Mouse (Mus musculus) hindbrain, embryonic 10.5 days (tissue): ENCODE data around the gene Hist1h2bh. TPM values are rescaled to one million over a fixed set of nuclear protein-coding genes. Genes with fewer than 3 reads are reported as not detected.
A peak's percentile ranks its signal among the peaks of the same experiment; 100 is the strongest.
"Not testable (repeated sequence)": the region's sequence is repeated elsewhere in the genome, so short reads cannot be mapped to it uniquely, and the experiment has no call there.

Experiments
- DNase-seq: peaks from one replicate; pipeline ENCODE4 v3.0.0-alpha.2; 2017; ENCODE audit warnings: low spot score
- H3K27ac ChIP-seq: fragments of 300-500 bp; sonication (generic); 2 replicates; pipeline ENCODE4 v1.5.1; 2016; ENCODE audit warnings: mild to moderate bottlenecking, moderate library complexity
- H3K27me3 ChIP-seq: fragments of 300-500 bp; sonication (generic); 2 replicates; pipeline ENCODE4 v1.6.1; 2016; ENCODE audit warnings: mild to moderate bottlenecking; ENCODE audit not compliant: poor library complexity, insufficient read depth, severe bottlenecking
- H3K36me3 ChIP-seq: fragments of 300-500 bp; sonication (generic); 2 replicates; pipeline ENCODE4 v1.6.1; 2016; ENCODE audit warnings: mild to moderate bottlenecking, moderate library complexity
- H3K4me1 ChIP-seq: fragments of 300-500 bp; sonication (generic); replicated peaks from 2 replicates; pipeline ENCODE4 v1.6.1; 2016; ENCODE audit warnings: mild to moderate bottlenecking
- H3K4me3 ChIP-seq: fragments of 300-500 bp; sonication (generic); 2 replicates; pipeline ENCODE4 v1.5.1; 2016; ENCODE audit warnings: mild to moderate bottlenecking, moderate library complexity
- H3K9me3 ChIP-seq: fragments of 300-500 bp; sonication (generic); 2 replicates; pipeline ENCODE4 v1.6.1; 2016; ENCODE audit warnings: mild to moderate bottlenecking, moderate library complexity
- WGBS: fragments of 180-500 bp; shearing (Covaris S2); methylation state at CpG from one replicate; pipeline ENCODE4 v1.1.7; 2016; 5-methylcytosine and 5-hydroxymethylcytosine counted together
- polyA plus RNA-seq: library from polyadenylated mRNA; unstranded; fragments of >200 nt; fragmentation: Nextera tagmentation; extraction: Ambion mirVana; gene quantifications from 2 replicates; pipeline ENCODE4 v1.2.1, GENCODE M21; 2016

Gene Hist1h2bh
- polyA plus RNA-seq, 1 experiment from 2014 or later = 0.51 TPM

- Histone ChIP-seq H3K4me1 (peaks cover 30% of the 10 kb centered on the region), H3K27ac (peak overlapping the region; percentile 98), H3K4me3 (peak overlapping the region; percentile 56)
- not testable (repeated sequence) for H3K36me3 ChIP-seq, DNase-seq, H3K9me3 ChIP-seq, H3K27me3 ChIP-seq
- under 1% methylated on average over 16 of the region's 34 CpGs for WGBS
Observed at GRCm38 (mm10) chr13:23571504-23572217, 28.5 kb upstream of the Hist1h2bh start.

DNA sequence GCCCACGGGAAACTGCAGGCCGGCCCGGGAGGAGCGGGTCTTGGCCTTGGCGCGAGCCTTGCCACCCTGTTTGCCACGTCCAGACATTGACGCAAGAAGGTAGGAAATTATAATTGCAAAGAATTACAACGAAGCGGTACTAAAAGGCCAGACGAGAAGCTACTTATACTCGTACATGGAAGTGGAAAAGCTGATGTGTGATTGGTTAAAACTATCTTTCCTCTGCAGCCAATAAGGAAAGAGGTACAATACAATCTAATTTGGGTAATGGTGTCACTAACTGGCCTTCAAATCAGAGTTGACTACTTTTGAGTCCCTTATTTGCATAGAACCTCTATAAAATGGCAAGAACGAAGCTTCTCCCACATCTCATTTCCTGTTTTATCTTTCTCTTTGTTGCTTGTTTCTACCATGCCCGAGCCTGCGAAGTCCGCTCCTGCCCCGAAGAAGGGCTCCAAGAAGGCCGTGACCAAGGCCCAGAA, 27.9 kb upstream of the Hist1h2bh start, which contains the start of the genes Hist1h2ae and Hist1h2bg:
Gene Hist1h2ae (minus strand): TSS at position 199 of the 482 bp plus-strand sequence.
Gene Hist1h2bg (plus strand): TSS at position 375 of the 482 bp plus-strand sequence.
- peak; percentile 74 for DNase-seq
- under 1% methylated on average over 18 of the region's 18 CpGs for WGBS
- Histone ChIP-seq H3K4me3 (peak within 1 kb of the TSS; percentile 56), H3K9me3 (no peaks in the 10 kb centered on the region), H3K27me3 (no peaks in the 10 kb centered on the region), H3K27ac (peak within 1 kb of the TSS; percentile 98), H3K4me1 (peaks cover 24% of the 10 kb centered on the region), H3K36me3 (no peaks in the 10 kb centered on the region)

GRCm38 (mm10) chr13:23570261-23571021, 27.2 kb upstream of the Hist1h2bh start:
- DNase-seq = not testable (repeated sequence)
- 2% methylated on average over 29 of the region's 41 CpGs for WGBS

GRCm38 (mm10) chr13:23564482-23564881, 21.3 kb upstream of the Hist1h2bh start:
- Histone ChIP-seq H3K36me3 (no peaks in the 10 kb centered on the region), H3K27me3 (no peaks in the 10 kb centered on the region), H3K4me1 (0 out of 2 replicates have a peak, but pooled peaks cover 5% of the 10 kb centered on the region), H3K4me3 (no peak overlapping the region), H3K27ac (peak overlapping the region; percentile 98), H3K9me3 (no peaks in the 10 kb centered on the region)
- WGBS = 78% methylated on average over 2 of the region's 2 CpGs
- no peak for DNase-seq

More at GRCm38 (mm10) chr13:23570261-23571021, 27.2 kb upstream of the Hist1h2bh start:
- not testable (repeated sequence) for H3K36me3 ChIP-seq, H3K9me3 ChIP-seq, H3K27me3 ChIP-seq
- Histone ChIP-seq H3K27ac (peak overlapping the region; percentile 98), H3K4me3 (peak overlapping the region; percentile 56), H3K4me1 (peaks cover 22% of the 10 kb centered on the region)

- Histone ChIP-seq H3K9me3 (no peaks in the 10 kb centered on the region), H3K4me1 (0 out of 2 replicates have a peak, but pooled peaks cover 5% of the 10 kb centered on the region), H3K4me3 (peak overlapping the region; percentile 54), H3K27ac (peak overlapping the region; percentile 98), H3K36me3 (no peaks in the 10 kb centered on the region), H3K27me3 (no peaks in the 10 kb centered on the region)
- WGBS = 4% methylated on average over 18 of the region's 18 CpGs
- peak; percentile 47 for DNase-seq
Observed at GRCm38 (mm10) chr13:23562699-23563462, 19.7 kb upstream of the Hist1h2bh start.

DNA sequence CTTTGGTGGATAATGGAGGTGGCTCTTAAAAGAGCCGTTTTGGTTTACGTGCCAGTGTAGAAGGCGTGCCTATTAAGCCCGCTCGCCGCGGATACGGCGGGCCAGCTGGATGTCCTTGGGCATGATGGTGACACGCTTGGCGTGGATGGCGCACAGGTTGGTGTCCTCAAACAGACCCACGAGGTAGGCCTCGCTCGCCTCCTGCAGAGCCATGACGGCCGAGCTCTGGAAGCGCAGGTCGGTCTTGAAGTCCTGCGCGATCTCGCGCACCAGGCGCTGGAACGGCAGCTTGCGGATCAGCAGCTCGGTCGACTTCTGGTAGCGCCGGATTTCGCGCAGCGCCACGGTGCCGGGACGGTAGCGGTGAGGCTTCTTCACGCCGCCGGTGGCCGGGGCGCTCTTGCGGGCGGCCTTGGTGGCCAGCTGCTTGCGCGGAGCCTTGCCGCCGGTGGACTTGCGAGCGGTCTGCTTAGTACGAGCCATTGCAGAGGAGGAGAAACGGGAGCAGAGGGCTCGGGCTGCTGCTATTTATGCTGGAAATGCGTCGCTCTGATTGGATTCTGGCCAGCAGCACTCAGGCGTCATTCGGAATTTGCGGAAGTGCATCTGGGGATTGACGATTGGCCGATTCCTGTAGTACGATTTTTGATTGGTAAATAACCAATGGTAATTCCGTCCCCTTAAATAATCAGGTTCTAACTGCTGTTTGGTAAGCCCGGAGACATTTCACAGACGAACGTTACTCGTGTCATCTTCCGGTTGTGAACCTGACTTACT, 18.9 kb upstream of the Hist1h2bh start, which contains the start of gene Hist1h3e:
Gene Hist1h3e (minus strand): TSS at position 487 of the 777 bp plus-strand sequence.
- not testable (repeated sequence) for H3K4me1 ChIP-seq

DNA sequence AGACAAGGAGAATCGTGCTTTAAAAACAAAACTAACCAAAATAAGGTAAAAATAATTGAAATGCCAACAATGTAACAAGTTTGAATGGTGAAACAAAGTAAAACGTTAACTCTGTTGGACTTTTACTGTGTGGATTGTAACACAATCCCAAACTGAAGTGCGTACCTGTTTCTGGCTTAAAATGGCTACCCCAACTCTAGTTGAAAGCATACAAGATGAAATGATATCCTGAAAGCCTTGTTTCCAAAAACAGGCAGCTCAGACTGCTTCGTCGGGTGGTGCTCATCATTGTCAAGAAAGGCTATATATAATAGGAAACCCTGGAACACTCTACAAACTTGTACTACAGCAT, 18.3 kb upstream of the Hist1h2bh start:
- H3K36me3 ChIP-seq, DNase-seq, H3K27me3 ChIP-seq, H3K9me3 ChIP-seq, H3K4me1 ChIP-seq: not testable (repeated sequence)
- WGBS = 1% methylated on average over 2 of the region's 5 CpGs
- H3K27ac ChIP-seq = peak overlapping the region; percentile 98; the same call in 1 of the 2 replicates
- peak overlapping the region; percentile 54 for H3K4me3 ChIP-seq

More for the DNA sequence above, 18.9 kb upstream of the Hist1h2bh start, which contains the start of gene Hist1h3e:
- DNase-seq = peak; percentile 93
- H3K9me3 ChIP-seq, H3K36me3 ChIP-seq, H3K27me3 ChIP-seq: not testable (repeated sequence)
- H3K27ac ChIP-seq = peak within 1 kb of the TSS; percentile 98
- WGBS = under 1% methylated on average over 67 of the region's 67 CpGs
- H3K4me3 ChIP-seq = peak within 1 kb of the TSS; percentile 54

GRCm38 (mm10) chr13:23560699-23561098, 17.5 kb upstream of the Hist1h2bh start:
- 23% methylated on average over 2 of the region's 2 CpGs for WGBS
- Histone ChIP-seq H3K4me3 (peak overlapping the region; percentile 21; the same call in 1 of the 2 replicates), H3K27ac (peak overlapping the region; percentile 74)
- not testable (repeated sequence) for H3K36me3 ChIP-seq, H3K4me1 ChIP-seq, DNase-seq, H3K27me3 ChIP-seq, H3K9me3 ChIP-seq

- H3K27me3 ChIP-seq = no peaks in the 10 kb centered on the region
- H3K27ac ChIP-seq = peak overlapping the region; percentile 98
- DNase-seq = no peak
- H3K4me1 ChIP-seq = peaks cover 10% of the 10 kb centered on the region
- peak overlapping the region; percentile 71; the same call in 1 of the 2 replicates for H3K4me3 ChIP-seq
- H3K36me3 ChIP-seq = no peaks in the 10 kb centered on the region
- no peaks in the 10 kb centered on the region for H3K9me3 ChIP-seq
- 73% methylated on average over 3 of the region's 3 CpGs for WGBS
Observed at GRCm38 (mm10) chr13:23556906-23557305, 13.7 kb upstream of the Hist1h2bh start.

- WGBS = under 1% methylated on average over 18 of the region's 18 CpGs
- no peaks in the 10 kb centered on the region for H3K36me3 ChIP-seq
- peak overlapping the region; percentile 98 for H3K27ac ChIP-seq
- no peaks in the 10 kb centered on the region for H3K9me3 ChIP-seq
- peaks cover 15% of the 10 kb centered on the region for H3K4me1 ChIP-seq
- no peaks in the 10 kb centered on the region for H3K27me3 ChIP-seq
- H3K4me3 ChIP-seq = peak overlapping the region; percentile 71
- peak; percentile 78 for DNase-seq
Observed at GRCm38 (mm10) chr13:23555839-23556416, 12.7 kb upstream of the Hist1h2bh start.

DNA sequence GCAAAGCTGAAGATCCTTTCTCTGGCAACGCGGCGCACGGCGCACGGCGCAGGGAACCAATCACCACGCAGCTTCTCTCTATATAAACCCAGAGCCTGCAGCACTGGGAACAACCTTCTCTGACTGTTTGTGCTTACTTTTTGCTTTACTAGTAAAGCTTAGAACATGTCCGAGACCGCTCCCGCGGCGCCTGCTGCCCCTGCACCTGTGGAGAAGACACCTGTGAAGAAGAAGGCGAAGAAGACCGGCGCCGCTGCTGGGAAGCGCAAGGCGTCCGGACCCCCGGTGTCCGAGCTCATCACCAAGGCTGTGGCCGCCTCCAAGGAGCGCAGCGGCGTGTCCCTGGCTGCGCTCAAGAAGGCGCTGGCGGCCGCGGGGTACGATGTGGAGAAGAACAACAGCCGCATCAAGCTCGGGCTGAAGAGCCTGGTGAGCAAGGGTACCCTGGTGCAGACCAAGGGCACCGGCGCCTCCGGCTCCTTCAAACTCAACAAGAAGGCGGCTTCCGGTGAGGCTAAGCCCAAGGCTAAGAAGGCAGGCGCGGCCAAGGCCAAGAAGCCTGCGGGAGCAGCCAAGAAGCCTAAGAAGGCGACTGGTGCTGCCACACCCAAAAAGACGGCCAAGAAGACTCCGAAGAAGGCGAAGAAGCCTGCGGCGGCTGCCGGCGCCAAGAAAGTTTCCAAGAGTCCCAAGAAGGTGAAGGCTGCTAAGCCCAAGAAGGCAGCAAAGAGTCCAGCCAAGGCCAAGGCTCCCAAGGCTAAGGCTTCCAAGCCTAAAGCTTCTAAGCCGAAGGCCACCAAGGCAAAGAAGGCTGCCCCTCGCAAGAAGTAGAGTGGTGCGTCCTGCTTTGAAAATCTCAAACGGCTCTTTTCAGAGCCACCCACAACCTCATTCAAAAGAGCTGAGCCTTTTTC, 12.0 kb upstream of the Hist1h2bh start:
- peak; percentile 87 for DNase-seq
- Histone ChIP-seq H3K27ac (peak overlapping the region; percentile 98), H3K4me1 (peaks cover 18% of the 10 kb centered on the region), H3K27me3 (no peaks in the 10 kb centered on the region), H3K9me3 (no peaks in the 10 kb centered on the region), H3K4me3 (peak overlapping the region; percentile 71), H3K36me3 (no peaks in the 10 kb centered on the region)
- under 1% methylated on average over 54 of the region's 54 CpGs for WGBS
